Mouse (Mus musculus): ENCODE results near the gene Pet100.
A peak's percentile ranks its signal among the peaks of the same experiment; 100 is the strongest.

- TF ChIP-seq CTCF (IDR thresholded peaks at IDR 0.05; ENCODE audit: borderline replicate concordance, extremely low read depth, insufficient read depth, insufficient read length) = no peak
- TF ChIP-seq POLR2A (IDR thresholded peaks at IDR 0.05; ENCODE audit: borderline replicate concordance, extremely low read depth, insufficient read depth, insufficient read length, poor library complexity, severe bottlenecking) = peak; percentile 42; the same call in 1 of the 2 replicates
These were observed at the start of gene Pet100, which contains the start of gene Xab2 for GRCm38 (mm10) chr8:3621199-3621970.

Data from brain, embryonic 14.5 days (tissue).